Mouse (Mus musculus): ENCODE measurements at regions not wholly inside any gene's neighbourhood (a gene's known extent, or its start where the extent isn't known, plus 50 kb on each side); places are given as distances from the start of the nearest gene placed in this dataset.

DNA sequence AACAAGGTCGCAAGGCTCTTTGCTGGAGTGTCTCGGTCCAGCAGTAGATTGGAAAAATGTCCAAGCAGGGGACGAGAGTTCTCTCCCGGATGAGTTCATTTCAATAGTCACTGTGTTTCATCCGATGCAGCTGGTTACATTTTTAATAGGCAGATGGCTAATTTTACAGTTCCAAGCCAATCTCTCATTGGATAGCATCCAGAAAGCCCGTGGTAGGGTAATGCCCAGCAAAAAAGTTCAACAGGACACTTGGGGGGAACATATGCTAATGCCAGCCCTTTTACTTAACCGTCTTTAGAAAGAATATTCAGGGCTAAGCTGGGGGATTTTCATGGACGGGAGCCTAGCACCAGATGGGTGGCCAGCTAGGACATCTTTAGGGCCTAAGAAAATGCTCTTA, 264.6 kb upstream of the Sall1 start:
- WGBS: 67% methylated on average over 8 of the region's 8 CpGs
- Histone ChIP-seq H3K27me3 (ENCODE audit: control insufficient read depth, insufficient read depth, low read length) (no peaks in the 10 kb centered on the region), H3K4me1 (ENCODE audit: control insufficient read depth in 2 of 2, insufficient read depth in 2 of 2, low read length in 2 of 2) (no peaks in the 10 kb centered on the region), H3K36me3 (ENCODE audit: control insufficient read depth, insufficient read depth, low read length) (no peaks in the 10 kb centered on the region), H3K4me3 (ENCODE audit: control insufficient read depth in 1 of 2, insufficient read depth in 1 of 2, low read depth in 1 of 2, low read length in 2 of 2) (no peak overlapping the region), H3K27ac (replicated peaks in 1 of 2; ENCODE audit: control insufficient read depth in 1 of 2, insufficient read depth in 1 of 2, low read depth in 2 of 2, low read length in 2 of 2) (no peak overlapping the region), H3K9ac (ENCODE audit: low read length) (no peak overlapping the region), H3K9me3 (ENCODE audit: control insufficient read depth, low read length) (no peaks in the 10 kb centered on the region), H3K4me2 (ENCODE audit: low read length) (no peak overlapping the region)
- no peak for ATAC-seq (ENCODE audit: insufficient number of reproducible peaks, insufficient read depth, low FRiP score, low read depth)

GRCm38 (mm10) chr8:89307601-89308000, 263.6 kb upstream of the Sall1 start:
- no peak overlapping the region for H3K27ac ChIP-seq (replicated peaks in 1 of 2; ENCODE audit: control insufficient read depth in 1 of 2, insufficient read depth in 1 of 2, low read depth in 2 of 2, low read length in 2 of 2)
- H3K9me3 ChIP-seq (ENCODE audit: control insufficient read depth, low read length): no peaks in the 10 kb centered on the region
- no peaks in the 10 kb centered on the region for H3K4me1 ChIP-seq (ENCODE audit: control insufficient read depth in 2 of 2, insufficient read depth in 2 of 2, low read length in 2 of 2)
- H3K27me3 ChIP-seq (ENCODE audit: control insufficient read depth, insufficient read depth, low read length): no peaks in the 10 kb centered on the region
- no peak overlapping the region for H3K4me3 ChIP-seq (ENCODE audit: control insufficient read depth in 1 of 2, insufficient read depth in 1 of 2, low read depth in 1 of 2, low read length in 2 of 2)
- H3K4me2 ChIP-seq (ENCODE audit: low read length): no peak overlapping the region
- WGBS: 56% methylated on average over 10 of the region's 10 CpGs
- no peak for ATAC-seq (ENCODE audit: insufficient number of reproducible peaks, insufficient read depth, low FRiP score, low read depth)
- no peaks in the 10 kb centered on the region for H3K36me3 ChIP-seq (ENCODE audit: control insufficient read depth, insufficient read depth, low read length)
- H3K9ac ChIP-seq (ENCODE audit: low read length): no peak overlapping the region

- Histone ChIP-seq H3K9ac (ENCODE audit: low read length) (no peak overlapping the region), H3K36me3 (ENCODE audit: control insufficient read depth, insufficient read depth, low read length) (no peaks in the 10 kb centered on the region), H3K9me3 (ENCODE audit: control insufficient read depth, low read length) (no peaks in the 10 kb centered on the region), H3K27me3 (ENCODE audit: control insufficient read depth, insufficient read depth, low read length) (no peaks in the 10 kb centered on the region), H3K4me3 (ENCODE audit: control insufficient read depth in 1 of 2, insufficient read depth in 1 of 2, low read depth in 1 of 2, low read length in 2 of 2) (no peak overlapping the region), H3K27ac (replicated peaks in 1 of 2; ENCODE audit: control insufficient read depth in 1 of 2, insufficient read depth in 1 of 2, low read depth in 2 of 2, low read length in 2 of 2) (no peak overlapping the region), H3K4me1 (ENCODE audit: control insufficient read depth in 2 of 2, insufficient read depth in 2 of 2, low read length in 2 of 2) (no peaks in the 10 kb centered on the region), H3K4me2 (ENCODE audit: low read length) (no peak overlapping the region)
- 75% methylated on average over 4 of the region's 4 CpGs for WGBS
- ATAC-seq (ENCODE audit: insufficient number of reproducible peaks, insufficient read depth, low FRiP score, low read depth): no peak
These were observed 263.1 kb upstream of the Sall1 start for GRCm38 (mm10) chr8:89307085-89307484.

DNA sequence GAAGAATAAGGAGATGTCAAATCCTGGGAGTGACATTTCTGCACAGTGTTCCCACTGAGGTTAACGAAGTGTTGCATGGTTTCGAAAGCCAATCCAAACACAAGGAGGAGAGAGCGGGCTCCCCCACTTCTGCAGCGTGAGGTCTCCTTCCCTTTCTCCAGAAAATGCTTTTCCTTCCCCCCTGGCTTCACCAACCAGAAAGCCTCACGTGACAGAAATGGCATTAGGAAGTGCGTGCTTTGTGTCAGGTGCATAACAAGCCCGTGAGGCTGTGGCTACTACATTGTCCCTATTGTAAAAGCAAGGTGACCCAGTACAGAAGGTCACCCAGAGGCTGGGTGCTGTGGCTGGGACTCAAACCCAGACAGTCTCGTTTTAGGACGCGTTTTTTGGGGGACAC, 260.2 kb upstream of the Sall1 start:
- 78% methylated on average over 10 of the region's 10 CpGs for WGBS
- H3K27me3 ChIP-seq (ENCODE audit: control insufficient read depth, insufficient read depth, low read length): no peaks in the 10 kb centered on the region
- no peak overlapping the region for H3K4me2 ChIP-seq (ENCODE audit: low read length)
- ATAC-seq (ENCODE audit: insufficient number of reproducible peaks, insufficient read depth, low FRiP score, low read depth): no peak
- H3K9me3 ChIP-seq (ENCODE audit: control insufficient read depth, low read length): no peaks in the 10 kb centered on the region
- no peaks in the 10 kb centered on the region for H3K4me1 ChIP-seq (ENCODE audit: control insufficient read depth in 2 of 2, insufficient read depth in 2 of 2, low read length in 2 of 2)
- H3K27ac ChIP-seq (replicated peaks in 1 of 2; ENCODE audit: control insufficient read depth in 1 of 2, insufficient read depth in 1 of 2, low read depth in 2 of 2, low read length in 2 of 2): no peak overlapping the region
- no peaks in the 10 kb centered on the region for H3K36me3 ChIP-seq (ENCODE audit: control insufficient read depth, insufficient read depth, low read length)
- no peak overlapping the region for H3K4me3 ChIP-seq (ENCODE audit: control insufficient read depth in 1 of 2, insufficient read depth in 1 of 2, low read depth in 1 of 2, low read length in 2 of 2)
- H3K9ac ChIP-seq (ENCODE audit: low read length): no peak overlapping the region

- H3K36me3 ChIP-seq (ENCODE audit: control insufficient read depth, insufficient read depth, low read length): no peaks in the 10 kb centered on the region
- no peak for ATAC-seq (ENCODE audit: insufficient number of reproducible peaks, insufficient read depth, low FRiP score, low read depth)
- H3K9ac ChIP-seq (ENCODE audit: low read length): no peak overlapping the region
- H3K9me3 ChIP-seq (ENCODE audit: control insufficient read depth, low read length): no peaks in the 10 kb centered on the region
- no peak overlapping the region for H3K27ac ChIP-seq (replicated peaks in 1 of 2; ENCODE audit: control insufficient read depth in 1 of 2, insufficient read depth in 1 of 2, low read depth in 2 of 2, low read length in 2 of 2)
- no peak overlapping the region for H3K4me3 ChIP-seq (ENCODE audit: control insufficient read depth in 1 of 2, insufficient read depth in 1 of 2, low read depth in 1 of 2, low read length in 2 of 2)
- H3K4me2 ChIP-seq (ENCODE audit: low read length): no peak overlapping the region
- no peaks in the 10 kb centered on the region for H3K4me1 ChIP-seq (ENCODE audit: control insufficient read depth in 2 of 2, insufficient read depth in 2 of 2, low read length in 2 of 2)
- WGBS: 84% methylated on average over 4 of the region's 4 CpGs
- no peaks in the 10 kb centered on the region for H3K27me3 ChIP-seq (ENCODE audit: control insufficient read depth, insufficient read depth, low read length)
These were observed 259.4 kb upstream of the Sall1 start for GRCm38 (mm10) chr8:89303326-89303725.

DNA sequence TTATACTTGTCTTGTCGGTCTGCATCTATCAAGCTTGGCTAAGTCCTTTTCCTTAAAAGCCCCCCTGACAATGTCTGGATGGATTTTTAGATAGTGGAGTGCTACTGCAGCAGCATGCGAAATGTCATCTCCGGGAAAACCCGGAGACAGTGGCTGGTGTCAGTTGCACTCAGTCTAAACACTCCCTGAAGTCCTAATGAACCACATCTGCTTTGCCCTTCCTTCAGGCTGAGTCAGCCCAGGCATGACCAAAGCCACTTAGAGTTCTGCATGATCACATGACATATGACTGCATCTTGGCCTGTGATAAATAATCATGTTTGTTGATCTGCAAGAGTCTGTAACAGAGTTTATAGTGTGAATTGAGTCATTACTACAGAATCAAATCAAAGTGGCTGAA, 255.7 kb upstream of the Sall1 start:
- no peak overlapping the region for H3K4me3 ChIP-seq (ENCODE audit: control insufficient read depth in 1 of 2, insufficient read depth in 1 of 2, low read depth in 1 of 2, low read length in 2 of 2)
- no peak overlapping the region for H3K4me2 ChIP-seq (ENCODE audit: low read length)
- H3K4me1 ChIP-seq (ENCODE audit: control insufficient read depth in 2 of 2, insufficient read depth in 2 of 2, low read length in 2 of 2): no peaks in the 10 kb centered on the region
- no peak for ATAC-seq (ENCODE audit: insufficient number of reproducible peaks, insufficient read depth, low FRiP score, low read depth)
- H3K9me3 ChIP-seq (ENCODE audit: control insufficient read depth, low read length): no peaks in the 10 kb centered on the region
- no peaks in the 10 kb centered on the region for H3K27me3 ChIP-seq (ENCODE audit: control insufficient read depth, insufficient read depth, low read length)
- H3K27ac ChIP-seq (replicated peaks in 1 of 2; ENCODE audit: control insufficient read depth in 1 of 2, insufficient read depth in 1 of 2, low read depth in 2 of 2, low read length in 2 of 2): no peak overlapping the region
- H3K9ac ChIP-seq (ENCODE audit: low read length): no peak overlapping the region
- H3K36me3 ChIP-seq (ENCODE audit: control insufficient read depth, insufficient read depth, low read length): no peaks in the 10 kb centered on the region
- 76% methylated on average over 4 of the region's 4 CpGs for WGBS

GRCm38 (mm10) chr8:89295686-89296085, 251.7 kb upstream of the Sall1 start:
- H3K4me1 ChIP-seq (ENCODE audit: control insufficient read depth in 2 of 2, insufficient read depth in 2 of 2, low read length in 2 of 2): no peaks in the 10 kb centered on the region
- no peaks in the 10 kb centered on the region for H3K9me3 ChIP-seq (ENCODE audit: control insufficient read depth, low read length)
- H3K4me2 ChIP-seq (ENCODE audit: low read length): no peak overlapping the region
- WGBS: 74% methylated on average over 5 of the region's 5 CpGs
- H3K27ac ChIP-seq (replicated peaks in 1 of 2; ENCODE audit: control insufficient read depth in 1 of 2, insufficient read depth in 1 of 2, low read depth in 2 of 2, low read length in 2 of 2): no peak overlapping the region
- no peaks in the 10 kb centered on the region for H3K27me3 ChIP-seq (ENCODE audit: control insufficient read depth, insufficient read depth, low read length)
- no peaks in the 10 kb centered on the region for H3K36me3 ChIP-seq (ENCODE audit: control insufficient read depth, insufficient read depth, low read length)
- no peak overlapping the region for H3K4me3 ChIP-seq (ENCODE audit: control insufficient read depth in 1 of 2, insufficient read depth in 1 of 2, low read depth in 1 of 2, low read length in 2 of 2)
- H3K9ac ChIP-seq (ENCODE audit: low read length): no peak overlapping the region
- ATAC-seq (ENCODE audit: insufficient number of reproducible peaks, insufficient read depth, low FRiP score, low read depth): no peak

DNA sequence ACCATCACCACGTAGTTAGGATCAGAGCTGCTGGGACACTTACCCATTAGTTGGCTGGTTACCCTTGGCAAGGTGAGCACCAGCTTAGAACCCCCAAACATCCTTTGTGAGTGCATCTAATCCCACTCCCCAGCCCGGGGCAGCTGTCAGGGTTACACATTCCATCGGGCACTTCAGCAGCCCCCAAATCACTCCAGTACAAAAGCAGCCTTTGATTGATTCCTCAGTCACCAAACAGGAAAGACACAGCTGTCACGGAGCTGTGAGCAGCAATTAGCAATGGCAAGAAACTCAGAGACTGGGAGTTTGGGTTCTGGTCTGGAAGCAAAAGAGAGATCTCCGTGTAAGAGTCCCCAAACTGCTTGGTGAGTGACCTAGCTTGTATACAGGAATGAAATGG, 245.1 kb upstream of the Sall1 start:
- Histone ChIP-seq H3K4me1 (ENCODE audit: control insufficient read depth in 2 of 2, insufficient read depth in 2 of 2, low read length in 2 of 2) (no peaks in the 10 kb centered on the region), H3K36me3 (ENCODE audit: control insufficient read depth, insufficient read depth, low read length) (no peaks in the 10 kb centered on the region), H3K9ac (ENCODE audit: low read length) (no peak overlapping the region), H3K4me3 (ENCODE audit: control insufficient read depth in 1 of 2, insufficient read depth in 1 of 2, low read depth in 1 of 2, low read length in 2 of 2) (no peak overlapping the region), H3K27me3 (ENCODE audit: control insufficient read depth, insufficient read depth, low read length) (no peaks in the 10 kb centered on the region), H3K9me3 (ENCODE audit: control insufficient read depth, low read length) (no peaks in the 10 kb centered on the region), H3K27ac (replicated peaks in 1 of 2; ENCODE audit: control insufficient read depth in 1 of 2, insufficient read depth in 1 of 2, low read depth in 2 of 2, low read length in 2 of 2) (no peak overlapping the region), H3K4me2 (ENCODE audit: low read length) (no peak overlapping the region)
- 22% methylated on average over 5 of the region's 5 CpGs for whole genome bisulfite sequencing
- ATAC-seq (ENCODE audit: insufficient number of reproducible peaks, insufficient read depth, low FRiP score, low read depth): no peak
